ENCODE assay signal across 8 mouse cellular contexts in genomic region chr19:17011261-17011995, GRCm38 (mm10). TPM values are rescaled to one million over a fixed set of nuclear protein-coding genes. Genes with fewer than 3 reads are reported as not detected.
DNase-seq lines count a peak whose midpoint lies in the region; ATAC-seq and TF ChIP-seq lines count a peak whose summit lies in the region.

No protein-coding gene starts in this region.

- DNase-seq in frontal cortex, postnatal 14 days (ENCODE audit: low spot score in 2 of 2): no peak
- peak; percentile 96 for DNase-seq in 3T3-L1 (ENCODE audit: low read depth, low spot score)
- peak; percentile 87 for DNase-seq in brain, embryonic 14.5 days (ENCODE audit: low read depth)
- peak; percentile 23 to 27 for DNase-seq in layer of hippocampus, adult 2 months (ENCODE audit: low spot score in 2 of 2)
- no peak for DNase-seq in thymus, adult 2 months

- no peak for TF ChIP-seq CTCF in brain, embryonic 14.5 days (IDR thresholded peaks at IDR 0.05; ENCODE audit: borderline replicate concordance, extremely low read depth, insufficient read depth, insufficient read length)
- TF ChIP-seq CTCF in layer of hippocampus, adult 2 months (conservative IDR thresholded peaks at IDR 0.05): no peak
- TF ChIP-seq CTCF in thymus, adult 2 months (IDR thresholded peaks at IDR 0.05; ENCODE audit: borderline replicate concordance, control insufficient read depth, extremely low read depth, insufficient read depth, low read length, poor library complexity): no peak

- H3K4me3 ChIP-seq in heart, embryonic 12.5 days: no peak overlapping the region
- no peak overlapping the region for H3K4me3 ChIP-seq in layer of hippocampus, adult 2 months
- H3K4me3 ChIP-seq in thymus, adult 2 months (ENCODE audit: control insufficient read depth, insufficient read depth, low read length): no peak overlapping the region

- no peaks in the 10 kb centered on the region for H3K27me3 ChIP-seq in heart, embryonic 12.5 days (replicated peaks)
- no peaks in the 10 kb centered on the region for H3K27me3 ChIP-seq in thymus, adult 2 months (ENCODE audit: control insufficient read depth, insufficient read depth, low read length)

- no peaks in the 10 kb centered on the region for H3K9me3 ChIP-seq in heart, embryonic 12.5 days (replicated peaks)

- WGBS in heart, embryonic 12.5 days: 9% methylated on average over 6 of the region's 6 CpGs
- 33% methylated on average over 6 of the region's 6 CpGs for WGBS in thymus, adult 2 months

- no peak for TF ChIP-seq POLR2A in brain, embryonic 14.5 days (IDR thresholded peaks at IDR 0.05; ENCODE audit: borderline replicate concordance, extremely low read depth, insufficient read depth, insufficient read length, poor library complexity, severe bottlenecking)
- no peak for TF ChIP-seq POLR2A in thymus, adult 2 months (IDR thresholded peaks at IDR 0.05; ENCODE audit: control insufficient read depth, extremely low read depth, insufficient read depth, low read length, poor library complexity)

- peak; percentile 65 for ATAC-seq in frontal cortex, adult (ENCODE audit: low TSS enrichment)
- ATAC-seq in heart, embryonic 12.5 days (ENCODE audit: insufficient number of reproducible peaks, low FRiP score): peak; percentile 39; the same call in 1 of the 2 replicates
- ATAC-seq in megakaryocyte progenitor cell, adult 5-6 weeks (replicated peaks; ENCODE audit: poor library complexity): peak; percentile 76

- no peak overlapping the region for H3K9ac ChIP-seq in heart, embryonic 12.5 days

- H3K36me3 ChIP-seq in heart, embryonic 12.5 days: no peaks in the 10 kb centered on the region
- no peaks in the 10 kb centered on the region for H3K36me3 ChIP-seq in thymus, adult 2 months (ENCODE audit: control insufficient read depth, insufficient read depth, low read length)

- H3K4me2 ChIP-seq in heart, embryonic 12.5 days: peak overlapping the region; percentile 20; the same call in 1 of the 2 replicates

- H3K27ac ChIP-seq in heart, embryonic 12.5 days (ENCODE audit: poor library complexity, severe bottlenecking): no peak overlapping the region
- H3K27ac ChIP-seq in layer of hippocampus, adult 2 months: no peak overlapping the region
- H3K27ac ChIP-seq in thymus, adult 2 months (ENCODE audit: control insufficient read depth, insufficient read depth, low read length): no peak overlapping the region

- peaks cover 6% of the 10 kb centered on the region for H3K4me1 ChIP-seq in heart, embryonic 12.5 days (replicated peaks)
- peaks cover 2% of the 10 kb centered on the region; the same call in 1 of the 2 replicates for H3K4me1 ChIP-seq in thymus, adult 2 months (replicated peaks; ENCODE audit: control insufficient read depth, insufficient read depth, low read length)

RNA-seq across cellular contexts. Expression of gene Prune2, which starts 55.5 kb away (rescaled TPM):
- 4.0 and 7.0 TPM in 2 replicates for polyA plus RNA-seq in brain, embryonic 14.5 days (2012; rRNA removed)
- 7.7 and 8.2 TPM in 2 replicates for polyA plus RNA-seq in heart, embryonic 12.5 days (2016; fragmentation: Nextera tagmentation; extraction: Ambion mirVana)
- total RNA-seq in layer of hippocampus, adult 2 months (2021): 10 to 100 TPM; 73.5 to 73.9 TPM
- total RNA-seq in megakaryocyte progenitor cell, adult 5-6 weeks (2015): 0.46 and 1.8 TPM in 2 replicates
- 0.12 and 0.68 TPM in 2 replicates for total RNA-seq in megakaryocyte progenitor cell, adult 5-6 weeks (2017)
- polyA plus RNA-seq in thymus, adult 2 months (2012; rRNA removed): 0.47 and 0.84 TPM in 2 replicates

Comparison
In these comparisons a context has a peak if more than half of its experiments do, and no peak if none do; other contexts are left out.
1. DNase-seq: peak in 3T3-L1 (single experiment), brain, embryonic 14.5 days (single experiment) and layer of hippocampus, adult 2 months (2 of 2); none in frontal cortex, postnatal 14 days (0 of 2) and thymus, adult 2 months (single experiment).
2. Peak in every context shown above with its lines, with median percentiles within 50 percentile points of each other: ATAC-seq.